Mouse (Mus musculus) forebrain, embryonic 12.5 days (tissue): ENCODE data around the gene Mab21l3. TPM values are rescaled to one million over a fixed set of nuclear protein-coding genes. Genes with fewer than 3 reads are reported as not detected.

ENCODE experiments used
- ATAC-seq: fragments of 200-750 bp; cut with Nextera tagmentation; 2 replicates; pipeline ENCODE4 v1.8.0; 2017; ENCODE audit warnings: moderate TSS enrichment; ENCODE audit not compliant: low FRiP score
- H3K27ac ChIP-seq: fragments of 300-500 bp; sonication (generic); 2 replicates; pipeline ENCODE4 v1.5.1; 2016; ENCODE audit warnings: mild to moderate bottlenecking
- H3K27me3 ChIP-seq: fragments of 300-500 bp; sonication (generic); 2 replicates; pipeline ENCODE4 v1.6.1; 2016; ENCODE audit warnings: mild to moderate bottlenecking
- H3K36me3 ChIP-seq: fragments of 300-500 bp; sonication (generic); replicated peaks from 2 replicates; pipeline ENCODE4 v1.6.1; 2016; ENCODE audit warnings: mild to moderate bottlenecking
- H3K4me1 ChIP-seq: fragments of 300-500 bp; sonication (generic); 2 replicates; pipeline ENCODE4 v1.6.1; 2016
- H3K4me2 ChIP-seq: fragments of 300-500 bp; sonication (generic); 2 replicates; pipeline ENCODE4 v1.6.1; 2016; ENCODE audit warnings: mild to moderate bottlenecking, moderate library complexity
- H3K4me3 ChIP-seq: fragments of 300-500 bp; sonication (generic); replicated peaks from 2 replicates; pipeline ENCODE4 v1.5.1; 2016; ENCODE audit warnings: mild to moderate bottlenecking
- H3K9ac ChIP-seq: fragments of 300-500 bp; sonication (generic); 2 replicates; pipeline ENCODE4 v1.6.1; 2016; ENCODE audit warnings: mild to moderate bottlenecking
- H3K9me3 ChIP-seq: fragments of 300-500 bp; sonication (generic); 2 replicates; pipeline ENCODE4 v1.6.1; 2016
- WGBS: fragments of 180-500 bp; shearing (Covaris S2); methylation state at CpG from one replicate; pipeline ENCODE4 v1.1.7; 2016; 5-methylcytosine and 5-hydroxymethylcytosine counted together
- polyA plus RNA-seq: library from polyadenylated mRNA; unstranded; fragments of >200 nt; fragmentation: Nextera tagmentation; extraction: Ambion mirVana; gene quantifications from 2 replicates; pipeline ENCODE4 v1.2.1, GENCODE M21; 2016

The Mab21l3 gene
- polyA plus RNA-seq = 0.66 and 0.78 TPM in 2 replicates

DNA sequence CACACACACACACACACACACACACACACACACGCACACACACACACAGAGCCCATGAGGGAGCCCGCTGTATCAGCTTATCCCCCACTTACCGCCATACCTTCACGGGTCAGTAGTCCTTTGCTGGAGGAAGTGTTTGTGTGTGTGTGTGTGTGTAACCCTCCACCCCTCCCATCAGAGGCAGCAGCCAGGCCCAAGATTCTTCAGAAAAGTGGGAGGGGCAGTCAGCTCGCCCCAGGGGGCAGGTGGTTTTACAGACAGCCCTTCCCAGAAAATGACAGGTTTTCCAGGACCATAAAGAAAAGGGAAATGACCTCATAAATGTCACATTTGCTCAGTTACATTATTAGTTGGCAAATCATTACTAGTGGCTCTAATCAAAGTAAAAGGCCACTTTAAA, at the start of gene Mab21l3:
Gene Mab21l3, minus strand, starts transcription at position 144 of the 400 bp plus-strand sequence.
- no peak within 1 kb of the TSS for H3K27ac ChIP-seq
- no peaks in the 10 kb centered on the region for H3K4me1 ChIP-seq
- H3K9me3 ChIP-seq = no peaks in the 10 kb centered on the region
- H3K4me2 ChIP-seq = no peak within 1 kb of the TSS
- ATAC-seq = no peak
- WGBS = 76% methylated on average over 5 of the region's 5 CpGs
- no peak within 1 kb of the TSS for H3K4me3 ChIP-seq
- H3K27me3 ChIP-seq = no peaks in the 10 kb centered on the region
- H3K36me3 ChIP-seq = no peaks in the 10 kb centered on the region
- H3K9ac ChIP-seq = no peak within 1 kb of the TSS

- no peaks in the 10 kb centered on the region for H3K9me3 ChIP-seq
- no peak overlapping the region for H3K4me3 ChIP-seq
- no peak overlapping the region; the same call in 1 of the 2 replicates for H3K27ac ChIP-seq
- peaks cover 4% of the 10 kb centered on the region; the same call in 1 of the 2 replicates for H3K4me1 ChIP-seq
- 0 out of 2 replicates have a peak, but pooled peaks cover 3% of the 10 kb centered on the region for H3K27me3 ChIP-seq
- H3K36me3 ChIP-seq = no peaks in the 10 kb centered on the region
- 87% methylated on average over 15 of the region's 15 CpGs for WGBS
- no peak overlapping the region for H3K4me2 ChIP-seq
- no peak for ATAC-seq
- no peak overlapping the region for H3K9ac ChIP-seq
These were observed 48.7 kb upstream of the Mab21l3 start for GRCm38 (mm10) chr3:101897377-101897974.

GRCm38 (mm10) chr3:101896893-101897292, 48.1 kb upstream of the Mab21l3 start:
- ATAC-seq = peak; percentile 53; the same call in 1 of the 2 replicates
- no peak overlapping the region for H3K9ac ChIP-seq
- no peak overlapping the region for H3K4me3 ChIP-seq
- H3K9me3 ChIP-seq = no peaks in the 10 kb centered on the region
- H3K4me2 ChIP-seq = no peak overlapping the region
- WGBS = 28% methylated on average over 9 of the region's 9 CpGs
- H3K27me3 ChIP-seq = 0 out of 2 replicates have a peak, but pooled peaks cover 3% of the 10 kb centered on the region
- H3K27ac ChIP-seq = no peak overlapping the region
- H3K36me3 ChIP-seq = no peaks in the 10 kb centered on the region
- H3K4me1 ChIP-seq = 0 out of 2 replicates have a peak, but pooled peaks cover 2% of the 10 kb centered on the region

GRCm38 (mm10) chr3:101895376-101895910, 46.7 kb upstream of the Mab21l3 start:
- H3K36me3 ChIP-seq = no peaks in the 10 kb centered on the region
- no peak for ATAC-seq
- H3K9me3 ChIP-seq = no peaks in the 10 kb centered on the region
- no peak overlapping the region for H3K4me3 ChIP-seq
- H3K9ac ChIP-seq = no peak overlapping the region
- H3K4me1 ChIP-seq = 0 out of 2 replicates have a peak, but pooled peaks cover 2% of the 10 kb centered on the region
- 0 out of 2 replicates have a peak, but pooled peaks cover 3% of the 10 kb centered on the region for H3K27me3 ChIP-seq
- 86% methylated on average over 7 of the region's 7 CpGs for WGBS
- H3K27ac ChIP-seq = no peak overlapping the region
- H3K4me2 ChIP-seq = no peak overlapping the region

GRCm38 (mm10) chr3:101885591-101885990, 36.8 kb upstream of the Mab21l3 start:
- no peaks in the 10 kb centered on the region for H3K27me3 ChIP-seq
- WGBS = 31% methylated on average over 3 of the region's 3 CpGs
- H3K36me3 ChIP-seq = no peaks in the 10 kb centered on the region
- H3K9me3 ChIP-seq = no peaks in the 10 kb centered on the region
- H3K9ac ChIP-seq = no peak overlapping the region
- H3K27ac ChIP-seq = 0 out of 2 replicates have a peak overlapping the region, but pooled peaks have one; percentile 2
- no peak overlapping the region for H3K4me2 ChIP-seq
- ATAC-seq = no peak; the same call in 1 of the 2 replicates
- peaks cover 5% of the 10 kb centered on the region; the same call in 1 of the 2 replicates for H3K4me1 ChIP-seq
- no peak overlapping the region for H3K4me3 ChIP-seq

GRCm38 (mm10) chr3:101885041-101885440, 36.3 kb upstream of the Mab21l3 start:
- Histone ChIP-seq H3K9me3 (no peaks in the 10 kb centered on the region), H3K9ac (no peak overlapping the region), H3K27ac (no peak overlapping the region), H3K4me2 (no peak overlapping the region), H3K36me3 (no peaks in the 10 kb centered on the region), H3K27me3 (no peaks in the 10 kb centered on the region), H3K4me3 (no peak overlapping the region), H3K4me1 (peaks cover 5% of the 10 kb centered on the region; the same call in 1 of the 2 replicates)
- WGBS = 47% methylated on average over 4 of the region's 4 CpGs
- ATAC-seq = peak; percentile 51; the same call in 1 of the 2 replicates

DNA sequence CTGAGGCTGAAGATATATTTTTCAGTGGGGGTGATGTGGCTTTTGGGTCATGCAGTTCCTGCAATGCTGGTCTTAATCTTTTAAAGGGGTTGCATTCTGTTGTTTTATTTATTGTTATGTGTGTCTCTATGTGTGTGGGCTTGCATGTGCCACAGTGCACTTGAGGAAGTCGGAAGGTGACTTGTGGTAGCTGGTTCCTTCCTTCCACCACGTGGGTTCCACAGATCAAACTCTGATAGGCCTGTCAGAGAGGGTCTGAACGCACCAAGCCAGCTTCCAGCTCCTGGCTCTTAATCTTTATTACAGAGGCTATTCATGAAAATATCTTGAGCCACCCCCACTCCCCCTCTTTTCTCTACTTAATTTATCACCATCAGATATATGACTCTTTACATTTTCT, 35.1 kb upstream of the Mab21l3 start:
- H3K9me3 ChIP-seq = no peaks in the 10 kb centered on the region
- 0 out of 2 replicates have a peak, but pooled peaks cover 5% of the 10 kb centered on the region for H3K36me3 ChIP-seq
- no peak overlapping the region for H3K27ac ChIP-seq
- no peak overlapping the region for H3K4me3 ChIP-seq
- 76% methylated on average over 3 of the region's 3 CpGs for WGBS
- no peak overlapping the region for H3K4me2 ChIP-seq
- no peak for ATAC-seq
- H3K9ac ChIP-seq = no peak overlapping the region
- H3K4me1 ChIP-seq = peaks cover 5% of the 10 kb centered on the region; the same call in 1 of the 2 replicates
- H3K27me3 ChIP-seq = no peaks in the 10 kb centered on the region

GRCm38 (mm10) chr3:101881721-101882120, 33.0 kb upstream of the Mab21l3 start:
- ATAC-seq = no peak
- Histone ChIP-seq H3K27me3 (no peaks in the 10 kb centered on the region), H3K36me3 (0 out of 2 replicates have a peak, but pooled peaks cover 7% of the 10 kb centered on the region), H3K4me3 (no peak overlapping the region), H3K4me2 (no peak overlapping the region), H3K9ac (no peak overlapping the region), H3K4me1 (peaks cover 10% of the 10 kb centered on the region; the same call in 1 of the 2 replicates), H3K9me3 (no peaks in the 10 kb centered on the region), H3K27ac (no peak overlapping the region)
- WGBS = 70% methylated on average over 9 of the region's 9 CpGs

DNA sequence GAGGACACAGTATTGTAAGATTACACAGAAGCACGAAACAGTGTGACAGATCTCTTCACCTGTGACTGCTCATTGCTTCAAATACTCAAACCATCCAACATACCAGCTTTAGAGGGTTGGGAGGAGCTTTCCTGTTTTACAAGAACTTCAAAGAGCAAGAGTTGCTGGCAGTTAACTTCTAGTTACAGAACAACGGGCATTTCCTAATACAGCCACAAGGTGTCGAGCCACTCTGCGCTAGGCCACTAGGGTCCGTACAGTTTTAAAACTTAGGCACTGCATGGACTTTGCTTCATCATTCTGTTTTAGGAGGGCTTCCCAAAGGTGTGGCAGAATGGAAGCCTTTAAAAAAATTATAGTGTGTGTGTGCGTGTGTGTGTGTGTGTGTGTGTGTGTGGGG, 32.1 kb upstream of the Mab21l3 start:
- Histone ChIP-seq H3K36me3 (0 out of 2 replicates have a peak, but pooled peaks cover 7% of the 10 kb centered on the region), H3K4me3 (no peak overlapping the region), H3K4me1 (peaks cover 10% of the 10 kb centered on the region; the same call in 1 of the 2 replicates), H3K9ac (no peak overlapping the region), H3K9me3 (no peaks in the 10 kb centered on the region), H3K27me3 (no peaks in the 10 kb centered on the region), H3K4me2 (no peak overlapping the region), H3K27ac (no peak overlapping the region)
- 85% methylated on average over 6 of the region's 6 CpGs for WGBS
- ATAC-seq = no peak

GRCm38 (mm10) chr3:101878136-101878535, 29.4 kb upstream of the Mab21l3 start:
- Histone ChIP-seq H3K9me3 (no peaks in the 10 kb centered on the region), H3K4me1 (peaks cover 11% of the 10 kb centered on the region), H3K36me3 (0 out of 2 replicates have a peak, but pooled peaks cover 7% of the 10 kb centered on the region), H3K27me3 (no peaks in the 10 kb centered on the region), H3K4me3 (no peak overlapping the region), H3K27ac (no peak overlapping the region), H3K9ac (no peak overlapping the region), H3K4me2 (no peak overlapping the region)
- ATAC-seq = no peak
- WGBS = 13% methylated on average over 5 of the region's 5 CpGs

DNA sequence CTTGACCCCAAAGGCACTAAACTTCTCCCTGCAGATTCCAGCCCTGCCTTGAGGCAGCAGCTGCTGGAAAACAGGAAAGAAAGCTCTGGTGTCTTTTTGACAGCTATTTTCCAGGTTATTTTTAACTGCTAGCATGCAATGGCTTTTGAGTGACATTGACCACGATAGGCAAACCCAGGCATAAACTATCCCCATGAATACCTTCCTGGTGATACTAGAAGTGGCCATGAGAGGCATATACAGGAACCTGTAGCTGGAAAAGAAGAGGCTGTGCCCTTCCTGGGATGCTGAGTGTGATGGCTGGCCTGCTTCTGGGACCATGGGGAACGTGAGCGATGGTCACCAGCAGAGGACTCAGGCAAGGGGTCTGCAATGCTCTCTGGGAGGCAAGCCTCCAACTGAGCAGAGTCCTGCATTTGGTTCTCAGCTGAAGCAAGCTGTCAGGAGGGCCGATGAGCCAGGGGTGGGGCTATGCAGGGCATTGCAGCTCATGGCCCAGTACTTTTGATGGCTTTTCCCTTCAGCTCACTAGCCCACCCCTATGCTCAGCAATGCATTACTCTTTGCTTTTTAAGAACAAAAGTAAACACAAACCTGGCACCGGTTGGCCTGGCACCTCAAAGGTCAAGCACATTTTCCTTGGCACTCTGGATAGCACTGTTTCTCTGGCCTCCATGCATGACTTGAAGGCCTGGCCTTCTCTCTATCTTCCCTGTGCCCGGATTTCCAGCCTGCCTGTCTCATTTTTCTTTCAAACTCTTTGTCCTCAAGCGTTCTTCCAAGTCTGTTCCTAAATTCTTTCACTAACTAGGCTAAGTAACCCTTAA, 27.9 kb upstream of the Mab21l3 start:
- 78% methylated on average over 7 of the region's 7 CpGs for WGBS
- no peak overlapping the region for H3K4me2 ChIP-seq
- H3K4me1 ChIP-seq = peaks cover 11% of the 10 kb centered on the region
- no peaks in the 10 kb centered on the region for H3K9me3 ChIP-seq
- H3K4me3 ChIP-seq = no peak overlapping the region
- H3K9ac ChIP-seq = no peak overlapping the region
- H3K27me3 ChIP-seq = no peaks in the 10 kb centered on the region
- no peak for ATAC-seq
- H3K27ac ChIP-seq = no peak overlapping the region
- H3K36me3 ChIP-seq = 0 out of 2 replicates have a peak, but pooled peaks cover 7% of the 10 kb centered on the region
